Mouse (Mus musculus): ENCODE measurements around the gene Fndc7.
"Not testable (repeated sequence)": the region's sequence is repeated elsewhere in the genome, so short reads cannot be mapped to it uniquely, and the experiment has no call there.

Fndc7 gene

GRCm38 (mm10) chr3:108886934-108887617 is 2.7 kb downstream of the Fndc7 start:
- DNase-seq (ENCODE audit: low spot score): no peak

DNA sequence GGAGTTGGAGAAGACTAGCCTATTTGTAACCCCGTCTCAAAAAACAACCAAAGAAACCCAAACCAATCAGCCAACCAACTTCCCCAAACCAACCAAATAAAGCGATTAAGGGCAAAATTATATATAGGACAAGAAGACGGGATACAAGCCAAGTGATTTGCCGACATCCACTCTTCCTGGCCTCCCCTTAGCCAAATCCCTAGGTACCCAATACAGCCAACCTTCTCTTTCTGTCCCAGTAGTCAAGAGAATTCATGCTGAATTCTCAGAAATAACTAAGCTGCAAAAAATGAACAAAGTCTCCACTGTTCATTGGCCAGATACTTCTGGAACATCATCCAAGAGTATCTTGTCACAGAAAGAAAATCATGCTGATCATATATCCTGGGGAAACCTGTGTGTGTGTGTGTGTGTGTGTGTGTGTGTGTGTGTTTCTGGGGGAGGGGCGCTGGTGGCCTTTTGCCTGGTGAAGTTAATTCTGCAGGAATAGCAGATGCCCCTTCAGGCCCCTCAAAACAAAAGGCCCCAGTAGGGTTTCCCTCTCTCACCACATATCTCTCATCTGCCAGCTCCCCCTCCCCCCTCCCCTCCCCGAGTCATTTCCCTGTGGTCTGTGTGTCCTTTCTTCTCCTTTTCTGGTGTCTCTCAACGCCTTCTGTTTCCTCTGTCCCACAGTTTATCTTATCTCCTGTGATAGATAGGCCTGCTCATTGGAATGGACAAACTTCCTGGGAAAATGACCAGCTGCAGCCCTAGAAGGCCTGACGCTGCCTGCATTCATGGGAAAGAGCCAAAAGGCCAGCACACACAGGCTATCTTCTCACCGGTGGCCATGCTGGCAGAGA is 3.9 kb downstream of the Fndc7 start:
- DNase-seq (ENCODE audit: low spot score): no peak

GRCm38 (mm10) chr3:108884706-108885289 is 5.0 kb downstream of the Fndc7 start:
- no peak for DNase-seq (ENCODE audit: low spot score)

DNA sequence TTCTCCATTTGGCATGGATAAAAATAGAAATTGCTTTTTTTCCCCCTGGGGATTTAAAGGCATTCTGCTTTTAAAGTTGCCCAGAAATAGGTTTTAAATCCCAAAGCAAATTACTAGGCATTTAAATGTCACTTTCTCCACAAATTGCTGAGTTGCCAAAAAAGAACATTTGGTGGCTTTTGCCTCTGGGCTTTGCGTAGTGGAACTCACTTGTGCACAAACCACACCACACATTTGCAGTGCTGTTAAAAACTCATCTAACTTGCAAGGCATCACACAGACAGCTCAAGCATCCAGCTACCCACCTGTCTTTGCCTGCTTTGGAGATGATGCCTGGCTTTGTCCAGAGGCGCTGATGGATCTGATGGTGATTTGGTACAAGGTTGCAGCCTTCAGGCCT is 6.7 kb downstream of the Fndc7 start:
- no peak for DNase-seq (ENCODE audit: low spot score)

GRCm38 (mm10) chr3:108881873-108882272 is 7.9 kb downstream of the Fndc7 start:
- DNase-seq (ENCODE audit: low spot score): not testable (repeated sequence)

DNA sequence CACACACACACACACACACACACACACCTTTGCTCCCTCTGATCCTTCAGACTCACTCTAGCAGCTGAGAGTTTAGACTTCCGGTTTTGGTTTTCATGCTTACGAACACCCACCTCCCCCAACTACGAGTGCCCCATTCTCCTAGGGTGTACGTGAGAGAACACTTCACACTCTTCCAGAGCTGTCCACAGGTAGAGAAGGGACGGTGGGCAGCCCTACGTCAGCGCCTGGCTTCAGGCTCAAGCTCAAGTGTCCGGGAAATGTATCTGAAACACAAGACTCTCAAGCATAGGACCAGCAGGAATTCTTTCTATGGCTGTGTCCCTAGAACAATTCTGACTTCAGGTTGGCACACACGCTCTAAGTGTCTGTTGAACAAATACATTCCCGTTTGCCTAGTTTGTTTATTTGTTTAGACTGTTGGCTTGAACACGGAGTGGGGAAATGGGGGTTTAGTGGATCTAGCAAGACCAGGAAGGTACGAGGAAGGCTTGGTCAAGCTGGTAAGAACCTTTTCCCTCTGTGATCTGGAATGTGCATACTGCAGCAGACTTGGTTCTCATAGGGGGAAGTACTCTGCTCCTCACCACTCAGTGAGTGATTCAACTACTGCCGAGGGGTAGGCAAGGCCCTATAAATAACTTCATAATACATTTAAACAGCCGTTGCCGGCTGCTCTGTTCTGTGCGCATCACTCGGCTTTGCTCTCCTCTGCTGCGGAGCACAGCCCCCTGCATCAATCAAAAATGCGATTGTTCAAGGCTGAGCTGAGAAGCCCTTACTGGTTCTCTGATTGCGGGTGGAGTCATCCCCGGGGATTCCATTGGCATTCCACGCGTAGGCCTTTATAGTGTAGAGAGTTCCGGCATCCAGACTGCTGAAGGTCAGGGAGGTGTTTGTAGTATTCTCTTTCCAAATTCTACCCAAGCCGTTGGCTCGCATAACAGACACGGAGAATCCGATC is 9.0 kb downstream of the Fndc7 start:
- DNase-seq (ENCODE audit: low spot score): peak; percentile 39

- no peak for DNase-seq (ENCODE audit: low spot score)
Measured at GRCm38 (mm10) chr3:108879836-108880435, 9.9 kb downstream of the Fndc7 start.

GRCm38 (mm10) chr3:108879129-108879528 is 10.7 kb downstream of the Fndc7 start:
- no peak for DNase-seq (ENCODE audit: low spot score)

GRCm38 (mm10) chr3:108870631-108871030 is 19.2 kb downstream of the Fndc7 start:
- DNase-seq (ENCODE audit: low spot score): no peak

DNA sequence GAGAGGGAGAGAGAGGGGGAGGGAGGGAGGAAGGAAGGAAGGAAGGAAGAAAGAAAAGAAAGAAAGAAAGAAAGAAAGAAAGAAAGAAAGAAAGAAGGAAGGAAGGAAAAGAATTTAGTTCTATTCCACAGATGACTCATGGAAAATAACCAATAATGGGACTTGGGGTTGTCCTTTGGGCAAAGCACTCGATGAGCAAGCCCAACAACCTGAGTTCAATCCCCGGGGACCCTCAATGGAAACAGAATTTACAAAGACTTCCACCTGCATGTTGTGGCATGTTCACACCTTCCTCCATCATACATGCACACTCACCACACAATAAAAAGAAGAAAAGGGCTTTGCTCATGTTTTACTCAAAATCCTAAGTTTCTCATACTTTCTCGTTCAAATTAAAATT is 22.4 kb downstream of the Fndc7 start:
- no peak for DNase-seq (ENCODE audit: low spot score)

- DNase-seq (ENCODE audit: low spot score): no peak
Measured at GRCm38 (mm10) chr3:108865676-108866075, 24.1 kb downstream of the Fndc7 start.

GRCm38 (mm10) chr3:108865129-108865528 is 24.7 kb downstream of the Fndc7 start:
- DNase-seq (ENCODE audit: low spot score): no peak

DNA sequence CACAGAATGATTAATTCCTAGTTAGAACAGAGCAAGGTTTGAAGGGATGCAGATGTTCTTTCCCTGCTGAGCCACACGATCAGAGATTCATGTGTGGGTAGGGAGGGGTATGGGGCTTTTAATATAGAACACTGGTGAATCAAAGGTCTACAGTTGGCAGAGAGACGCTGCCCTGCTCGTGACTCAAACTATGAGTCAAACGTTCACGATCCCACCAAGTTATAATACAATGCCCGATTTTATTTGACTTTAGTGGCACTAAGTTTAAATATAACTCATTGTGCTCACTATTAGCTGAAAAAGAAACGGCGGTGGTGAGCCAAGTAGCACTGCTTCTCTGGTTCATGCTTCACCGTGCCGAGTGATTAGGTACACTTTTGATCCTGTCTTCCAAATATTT is 26.7 kb downstream of the Fndc7 start:
- DNase-seq (ENCODE audit: low spot score): no peak

- not testable (repeated sequence) for DNase-seq (ENCODE audit: low spot score)
Measured at GRCm38 (mm10) chr3:108862282-108862681, 27.5 kb downstream of the Fndc7 start.

- no peak for DNase-seq (ENCODE audit: low spot score)
Measured at GRCm38 (mm10) chr3:108860786-108861185, 29.0 kb downstream of the Fndc7 start.

DNA sequence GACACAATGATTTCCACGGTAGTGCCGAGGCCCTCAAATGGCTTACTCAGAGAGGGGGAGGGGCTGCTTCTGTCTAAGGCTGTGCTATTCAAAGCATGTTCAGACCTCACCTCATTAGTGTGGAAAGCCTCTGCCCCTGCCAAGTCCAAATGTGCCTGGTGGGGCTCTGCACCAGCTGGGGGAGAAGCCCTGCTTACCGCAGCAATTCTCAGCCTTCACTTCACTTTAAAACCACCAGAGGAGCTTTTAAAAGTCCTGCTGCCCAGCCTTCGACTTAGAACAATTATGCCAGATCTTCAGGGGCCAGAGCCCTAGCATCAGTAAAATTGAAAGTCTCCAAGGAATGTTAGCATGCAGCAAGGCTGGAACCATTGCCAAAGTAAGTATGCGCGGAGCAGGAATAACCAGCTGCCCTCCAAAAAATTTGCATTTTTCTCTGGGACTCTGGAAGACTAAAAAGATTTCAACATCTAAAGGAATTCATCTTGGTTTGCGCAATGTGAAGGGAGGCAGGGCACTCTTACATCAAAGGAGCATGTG is 31.5 kb downstream of the Fndc7 start:
- DNase-seq (ENCODE audit: low spot score): no peak

- no peak for DNase-seq (ENCODE audit: low spot score)
Measured at GRCm38 (mm10) chr3:108857714-108858113, 32.1 kb downstream of the Fndc7 start.

DNA sequence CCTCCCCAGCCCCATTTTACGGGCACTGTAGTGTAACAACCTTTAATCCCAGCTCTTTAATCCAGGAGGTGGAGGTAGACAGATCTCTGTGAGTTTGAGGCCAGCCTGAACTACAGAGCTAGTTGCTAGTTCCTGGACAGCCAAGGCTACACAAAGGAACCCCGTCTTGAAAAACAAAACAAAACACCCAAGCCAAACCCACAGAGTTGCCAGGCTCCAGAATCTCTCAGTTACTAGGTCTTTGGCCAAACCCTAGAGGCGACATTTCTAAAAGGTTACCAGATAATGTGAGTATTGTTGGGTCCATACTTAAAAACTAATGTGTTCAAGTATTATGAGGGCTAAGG is 32.7 kb downstream of the Fndc7 start:
- no peak for DNase-seq (ENCODE audit: low spot score)

- DNase-seq (ENCODE audit: low spot score): no peak
Measured at GRCm38 (mm10) chr3:108856386-108857123, 33.3 kb downstream of the Fndc7 start.

GRCm38 (mm10) chr3:108855864-108856263 is 33.9 kb downstream of the Fndc7 start:
- DNase-seq (ENCODE audit: low spot score): peak; percentile 56

DNA sequence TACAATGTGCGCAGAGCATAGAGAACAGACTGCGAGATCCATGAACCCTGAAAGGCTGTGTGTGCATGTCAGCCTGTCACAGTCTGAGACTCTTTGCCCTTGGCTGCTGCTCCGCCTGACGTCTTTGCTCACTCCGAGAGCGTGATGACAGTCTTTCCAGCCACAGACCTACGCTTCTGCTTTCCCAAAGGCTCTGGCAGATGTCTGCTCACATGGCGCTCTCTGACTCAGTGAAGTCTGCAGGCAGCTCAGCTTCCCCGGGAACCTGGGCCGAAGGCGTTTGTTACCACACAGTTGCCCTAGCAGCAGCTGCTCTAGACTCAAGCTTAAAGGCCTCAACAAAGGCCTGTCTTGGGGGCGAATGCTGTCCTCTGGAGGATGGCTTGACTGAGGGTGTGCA is 34.4 kb downstream of the Fndc7 start:
- peak; percentile 89 for DNase-seq (ENCODE audit: low spot score)
